Mouse (Mus musculus) large intestine, adult 2 months (tissue): ENCODE data around the gene Mapre1. TPM values are rescaled to one million over a fixed set of nuclear protein-coding genes. Genes with fewer than 3 reads are reported as not detected.
"Not testable (repeated sequence)": the region's sequence is repeated elsewhere in the genome, so short reads cannot be mapped to it uniquely, and the experiment has no call there.

Experiments
- DNase-seq: peaks from one replicate; pipeline ENCODE4 v3.0.0-alpha.2; 2012; ENCODE audit warnings: low read depth, low spot score
- WGBS: fragments of 180-500 bp; shearing (Covaris S2); methylation state at CpG from one replicate; pipeline ENCODE4 v1.1.7; 2018; 5-methylcytosine and 5-hydroxymethylcytosine counted together
- polyA plus RNA-seq: library from polyadenylated mRNA; depleted of rRNA; stranded (reverse); fragments of >200 nt; gene quantifications from 2 replicates; pipeline ENCODE4 v1.2.3, GENCODE M21; 2012; rRNA removed

The Mapre1 gene
- polyA plus RNA-seq, 1 experiment = 9.8 TPM

- no peak for DNase-seq
- WGBS = 86% methylated on average over 4 of the region's 4 CpGs
Measured at GRCm38 (mm10) chr2:153772950-153773349, 31.9 kb downstream of the Mapre1 start.

GRCm38 (mm10) chr2:153775472-153775871 is 34.4 kb downstream of the Mapre1 start:
- WGBS = 93% methylated on average over 4 of the region's 4 CpGs
- no peak for DNase-seq

- DNase-seq = peak; percentile 28
- WGBS = 8% methylated on average over 24 of the region's 24 CpGs
Measured at GRCm38 (mm10) chr2:153778638-153779362, 37.7 kb downstream of the Mapre1 start.

- WGBS = 28% methylated on average over 12 of the region's 12 CpGs
- DNase-seq = no peak
Measured at GRCm38 (mm10) chr2:153779394-153779981, 38.4 kb downstream of the Mapre1 start, which contains the start of gene Efcab8. Gene Efcab8 (plus strand): TSS chr2:153779931.

GRCm38 (mm10) chr2:153781181-153781580 is 40.1 kb downstream of the Mapre1 start:
- 93% methylated on average over 4 of the region's 4 CpGs for WGBS
- DNase-seq = no peak

- DNase-seq = no peak
- WGBS = 88% methylated on average over 2 of the region's 2 CpGs
Measured at GRCm38 (mm10) chr2:153784668-153785067, 43.6 kb downstream of the Mapre1 start.

GRCm38 (mm10) chr2:153793366-153793765 is 52.3 kb downstream of the Mapre1 start:
- DNase-seq = no peak

GRCm38 (mm10) chr2:153795090-153795489 is 54.0 kb downstream of the Mapre1 start:
- DNase-seq = no peak

GRCm38 (mm10) chr2:153807464-153807863 is 66.4 kb downstream of the Mapre1 start:
- DNase-seq = not testable (repeated sequence)

More at GRCm38 (mm10) chr2:153795090-153795489, 54.0 kb downstream of the Mapre1 start:
- 44% methylated on average over 5 of the region's 5 CpGs for WGBS

- WGBS = 75% methylated on average over 8 of the region's 8 CpGs
- no peak for DNase-seq
Measured at GRCm38 (mm10) chr2:153808146-153808545, 67.1 kb downstream of the Mapre1 start.

GRCm38 (mm10) chr2:153808841-153809240 is 67.8 kb downstream of the Mapre1 start:
- WGBS = 65% methylated on average over 6 of the region's 6 CpGs
- DNase-seq = no peak

- 68% methylated on average over 3 of the region's 3 CpGs for WGBS
Measured at GRCm38 (mm10) chr2:153809921-153810320, 68.8 kb downstream of the Mapre1 start.

GRCm38 (mm10) chr2:153822005-153822543 is 81.0 kb downstream of the Mapre1 start:
- DNase-seq = no peak
- WGBS = 44% methylated on average over 2 of the region's 2 CpGs

More at GRCm38 (mm10) chr2:153809921-153810320, 68.8 kb downstream of the Mapre1 start:
- no peak for DNase-seq

Other genes with a start within 250 kb of the Mapre1 start
- not detected in 2 replicates for gene 4930404H24Rik, start 248.5 kb upstream of the Mapre1 start, polyA plus RNA-seq
- gene Nol4l, start 211.3 kb upstream of the Mapre1 start, polyA plus RNA-seq = 29.2 and 42.2 TPM in 2 replicates
- 22.2 and 26.1 TPM in 2 replicates for gene Commd7, start 108.5 kb upstream of the Mapre1 start, polyA plus RNA-seq
- 1.2 TPM in 2 replicates for gene Dnmt3b, start 91.8 kb upstream of the Mapre1 start, polyA plus RNA-seq
- not detected in 2 replicates for gene Dnmt3c, start 44.6 kb upstream of the Mapre1 start, polyA plus RNA-seq
- 0.07 and 0.27 TPM in 2 replicates for gene Efcab8, start 38.7 kb downstream of the Mapre1 start, polyA plus RNA-seq
- not detected in 2 replicates for gene Sun5, start 129.8 kb downstream of the Mapre1 start, polyA plus RNA-seq
- gene Bpifb2, start 133.8 kb downstream of the Mapre1 start, polyA plus RNA-seq = not detected in 2 replicates
- gene Bpifb6, start 159.1 kb downstream of the Mapre1 start, polyA plus RNA-seq = not detected in 2 replicates
- gene Bpifb3, start 177.0 kb downstream of the Mapre1 start, polyA plus RNA-seq = not detected in 2 replicates
- not detected in 2 replicates for gene Bpifb4, start 196.9 kb downstream of the Mapre1 start, polyA plus RNA-seq
- not detected in 2 replicates for gene Bpifa6, start 233.7 kb downstream of the Mapre1 start, polyA plus RNA-seq